Mouse (Mus musculus) ovary, postnatal 36 days (tissue): ENCODE results near the gene Pus7l.

Experiments
- DNase-seq: peaks from one replicate; pipeline ENCODE4 v3.0.0; 2022; ENCODE audit warnings: low spot score, mixed read lengths

Pus7l gene

GRCm38 (mm10) chr15:94543409-94544051 is at the start of gene Pus7l, which contains the start of gene Irak4:
Gene Pus7l, minus strand, starts transcription at chr15:94543547.
Gene Irak4, plus strand, starts transcription at chr15:94543643.
- peak; percentile 90 for DNase-seq

GRCm38 (mm10) chr15:94591356-94591755 is 48.0 kb upstream of the Pus7l start:
- no peak for DNase-seq

DNA sequence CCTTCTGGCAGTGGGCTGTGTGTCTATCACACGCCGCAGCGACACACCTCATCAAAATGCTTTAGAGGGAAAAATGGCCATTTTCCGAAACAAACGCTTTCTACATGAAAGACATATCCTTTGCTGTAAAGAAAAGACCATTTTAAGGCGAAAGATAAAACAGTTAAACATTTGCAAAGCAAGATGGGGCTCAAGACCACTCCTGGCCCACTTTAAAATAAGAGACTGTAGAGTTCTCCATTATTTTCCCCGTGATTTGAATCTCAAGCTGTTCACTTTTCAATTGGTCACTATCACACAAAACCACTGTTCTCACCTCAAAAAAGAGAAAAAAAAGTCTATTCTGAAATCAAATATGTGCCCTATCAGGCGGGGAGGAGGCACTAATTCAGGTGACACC is 46.7 kb upstream of the Pus7l start:
- no peak for DNase-seq

GRCm38 (mm10) chr15:94589219-94590075 is 46.1 kb upstream of the Pus7l start, which contains the start of gene Twf1:
Gene Twf1, minus strand, starts transcription at chr15:94589889.
- DNase-seq: peak; percentile 97

- DNase-seq: no peak
Measured at GRCm38 (mm10) chr15:94587826-94588715, 44.7 kb upstream of the Pus7l start.

GRCm38 (mm10) chr15:94584738-94585137 is 41.4 kb upstream of the Pus7l start:
- no peak for DNase-seq

- no peak for DNase-seq
Measured at GRCm38 (mm10) chr15:94583153-94583552, 39.8 kb upstream of the Pus7l start.

- DNase-seq: no peak
Measured at GRCm38 (mm10) chr15:94582000-94582593, 38.8 kb upstream of the Pus7l start.

GRCm38 (mm10) chr15:94574566-94575268 is 31.4 kb upstream of the Pus7l start:
- DNase-seq: no peak

GRCm38 (mm10) chr15:94572746-94573145 is 29.4 kb upstream of the Pus7l start:
- no peak for DNase-seq

DNA sequence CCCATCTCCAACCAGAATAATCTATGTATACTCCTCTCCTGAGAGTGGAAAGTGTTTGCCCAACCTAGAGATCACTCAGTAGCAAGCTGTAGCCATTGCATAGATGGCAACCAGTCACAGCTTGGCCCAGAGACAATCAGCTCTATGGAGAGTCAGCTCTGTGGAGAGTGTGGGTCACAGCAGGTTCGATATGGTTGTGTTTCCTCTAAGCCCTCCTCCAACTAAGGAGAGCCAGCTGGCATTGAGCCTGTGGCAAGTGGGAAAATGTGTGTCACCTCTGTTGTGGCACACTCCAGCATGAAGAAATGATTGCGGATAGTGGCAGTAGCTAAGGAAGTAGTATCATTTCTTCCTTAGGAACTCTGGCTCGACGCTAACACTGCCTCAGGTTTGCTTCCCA is 28.2 kb upstream of the Pus7l start:
- no peak for DNase-seq

DNA sequence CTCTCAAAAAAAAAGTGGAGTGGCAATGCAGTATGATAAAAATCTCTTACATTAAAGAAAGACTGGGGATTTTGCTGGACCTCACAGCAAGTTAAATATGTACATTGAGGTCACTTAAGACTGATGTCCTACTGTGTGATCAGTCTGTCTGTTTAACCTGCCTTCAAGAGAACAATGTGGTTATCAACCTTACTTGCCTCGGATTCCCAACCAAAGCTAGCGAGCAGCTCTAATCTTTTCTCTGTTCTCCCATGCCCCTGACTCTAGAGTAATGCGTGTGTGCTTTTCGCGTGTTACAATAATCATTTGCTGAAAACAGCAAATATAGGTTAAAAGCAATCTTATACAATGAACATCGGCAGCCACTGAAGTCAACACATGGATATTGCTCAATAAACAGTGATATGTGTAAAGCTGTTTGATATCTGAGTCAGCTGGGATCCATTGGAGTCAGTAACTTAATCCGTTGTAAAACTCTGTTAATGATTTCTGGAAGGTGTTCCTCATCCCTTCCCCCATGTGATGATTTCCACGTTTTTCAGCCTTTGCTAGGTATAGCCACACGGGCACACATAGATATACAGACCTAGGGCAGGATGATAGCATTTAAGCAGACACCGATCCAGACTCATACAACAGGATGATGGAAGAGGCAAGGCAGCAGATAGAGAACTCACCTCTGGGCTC is 25.3 kb upstream of the Pus7l start:
- DNase-seq: no peak

DNA sequence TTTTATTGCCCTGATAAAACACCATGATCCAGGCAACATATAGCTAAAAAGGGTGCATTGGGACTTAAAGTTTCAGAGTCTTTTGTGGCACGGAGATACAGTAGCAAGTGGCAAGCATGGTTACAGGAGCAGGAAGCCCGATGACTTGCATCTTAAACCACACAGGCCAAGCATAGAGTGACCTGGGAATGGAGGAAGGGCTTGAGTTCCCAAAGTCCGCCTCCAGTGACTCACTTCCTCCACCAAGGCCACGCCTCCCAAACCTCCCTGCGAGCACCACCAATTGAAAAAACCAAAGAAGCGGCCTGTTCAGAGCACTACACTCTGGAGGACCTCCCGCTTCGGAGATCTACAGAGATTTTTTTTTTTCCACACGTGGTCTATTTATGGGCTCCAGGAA is 22.5 kb upstream of the Pus7l start:
- no peak for DNase-seq

GRCm38 (mm10) chr15:94564909-94565308 is 21.6 kb upstream of the Pus7l start:
- DNase-seq: no peak

DNA sequence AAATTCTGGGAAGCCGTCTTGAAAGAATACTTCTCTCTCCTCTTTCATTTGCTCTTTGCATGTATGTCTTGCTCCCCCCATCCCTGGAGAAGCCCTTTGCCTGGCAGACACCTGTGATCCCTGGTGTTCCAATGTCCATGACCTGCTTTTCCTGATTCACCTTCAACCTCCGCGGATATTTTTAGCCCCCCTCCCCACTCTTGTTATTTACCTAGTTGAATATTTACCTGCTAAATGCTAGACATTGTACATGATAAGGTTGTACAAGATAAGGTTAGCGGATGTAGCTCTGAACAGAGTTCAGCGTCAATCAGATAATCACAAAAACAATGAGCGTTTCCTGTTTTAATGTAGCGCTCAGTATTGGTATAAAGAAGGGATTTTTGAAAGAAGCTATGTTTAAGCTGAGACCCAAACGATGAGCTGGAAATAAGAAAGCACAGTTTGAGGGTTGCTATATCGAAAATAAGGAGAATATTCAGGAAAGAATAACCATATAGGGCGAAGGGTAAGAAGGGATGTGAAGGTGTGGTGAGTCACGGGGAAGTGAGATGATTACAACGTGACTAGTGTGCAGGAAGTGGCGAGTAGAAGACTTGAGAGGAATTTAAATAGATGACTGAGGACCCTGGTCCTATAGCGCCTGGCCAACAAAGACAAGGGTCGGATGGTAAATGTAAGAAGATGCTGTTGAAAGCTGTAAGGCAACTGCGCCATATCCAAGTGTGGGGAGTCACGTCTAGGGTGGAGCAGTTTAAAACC is 15.7 kb upstream of the Pus7l start:
- DNase-seq: no peak

GRCm38 (mm10) chr15:94557442-94557841 is 14.1 kb upstream of the Pus7l start:
- peak; percentile 78 for DNase-seq

- DNase-seq: no peak
Measured at GRCm38 (mm10) chr15:94553536-94553935, 10.2 kb upstream of the Pus7l start.

GRCm38 (mm10) chr15:94544844-94545243 is 1.5 kb upstream of the Pus7l start:
- DNase-seq: no peak

- no peak for DNase-seq
Measured at GRCm38 (mm10) chr15:94544052-94544636, 797 bp upstream of the Pus7l start.
